Mouse (Mus musculus) spleen, adult 2 months (tissue): ENCODE measurements at regions not wholly inside any gene's neighbourhood (a gene's known extent, or its start where the extent isn't known, plus 50 kb on each side); places are given as distances from the start of the nearest gene placed in this dataset.

Source experiments
- DNase-seq, 2 experiments: peaks; one replicate each; pipeline versions ENCODE4 v3.0.0 to v3.0.0-alpha.2; 2012 to 2021; ENCODE audit warnings: low spot score in 2 of 2, low read depth in 1 of 2
- H3K27ac ChIP-seq: fragments of 200-500 bp; 2 replicates; pipeline ENCODE4 v1.5.1; 2012; ENCODE audit warnings: low read length, inconsistent platforms; ENCODE audit not compliant: insufficient read depth
- H3K27me3 ChIP-seq: fragments of 200-500 bp; 2 replicates; pipeline ENCODE4 v1.6.1; 2012; ENCODE audit warnings: mild to moderate bottlenecking, moderate library complexity, low read length, inconsistent platforms; ENCODE audit not compliant: control insufficient read depth, insufficient read depth
- H3K36me3 ChIP-seq: fragments of 200-500 bp; 2 replicates; pipeline ENCODE4 v1.6.1; 2012; ENCODE audit warnings: mild to moderate bottlenecking, low read length, inconsistent platforms; ENCODE audit not compliant: control insufficient read depth, insufficient read depth
- H3K4me1 ChIP-seq: fragments of 200-500 bp; 2 replicates; pipeline ENCODE4 v1.6.1; 2011; ENCODE audit warnings: inconsistent platforms; ENCODE audit not compliant: control insufficient read depth, insufficient read depth, insufficient read length
- H3K4me3 ChIP-seq: fragments of 200-500 bp; 2 replicates; pipeline ENCODE4 v1.5.1; 2011; ENCODE audit warnings: mild to moderate bottlenecking, inconsistent platforms; ENCODE audit not compliant: insufficient read depth, insufficient read length; ENCODE audit errors: extremely low read depth
- CTCF ChIP-seq: fragments of 200-500 bp; IDR thresholded peaks from 2 replicates; pipeline ENCODE4 v1.5.1; 2011; ENCODE audit warnings: mild to moderate bottlenecking, inconsistent platforms; ENCODE audit not compliant: insufficient read depth, insufficient read length, insufficient replicate concordance; ENCODE audit errors: extremely low read depth
- POLR2A ChIP-seq: fragments of 200-500 bp; IDR thresholded peaks from 2 replicates; pipeline ENCODE4 v1.6.1; 2011; ENCODE audit warnings: low read depth, low read length, inconsistent platforms
- WGBS: fragments of 180-500 bp; shearing (Covaris S2); methylation state at CpG from one replicate; pipeline ENCODE4 v1.1.7; 2018; 5-methylcytosine and 5-hydroxymethylcytosine counted together

GRCm38 (mm10) chr17:48807905-48808304 is 124.3 kb upstream of the Lrfn2 start:
- Histone ChIP-seq H3K4me1 (no peaks in the 10 kb centered on the region), H3K27me3 (no peaks in the 10 kb centered on the region), H3K36me3 (no peaks in the 10 kb centered on the region), H3K27ac (no peak overlapping the region), H3K4me3 (no peak overlapping the region)
- TF ChIP-seq POLR2A = no peak
- TF ChIP-seq CTCF = no peak
- 90% methylated on average over 3 of the region's 3 CpGs for WGBS
- no peak for DNase-seq

GRCm38 (mm10) chr17:48814753-48815504 is 117.2 kb upstream of the Lrfn2 start:
- no peaks in the 10 kb centered on the region for H3K27me3 ChIP-seq
- H3K4me1 ChIP-seq = no peaks in the 10 kb centered on the region
- H3K4me3 ChIP-seq = no peak overlapping the region
- no peaks in the 10 kb centered on the region for H3K36me3 ChIP-seq
- no peak overlapping the region for H3K27ac ChIP-seq
- WGBS = 71% methylated on average over 15 of the region's 15 CpGs
- no peak for DNase-seq
- TF ChIP-seq CTCF (no peak), POLR2A (no peak)

DNA sequence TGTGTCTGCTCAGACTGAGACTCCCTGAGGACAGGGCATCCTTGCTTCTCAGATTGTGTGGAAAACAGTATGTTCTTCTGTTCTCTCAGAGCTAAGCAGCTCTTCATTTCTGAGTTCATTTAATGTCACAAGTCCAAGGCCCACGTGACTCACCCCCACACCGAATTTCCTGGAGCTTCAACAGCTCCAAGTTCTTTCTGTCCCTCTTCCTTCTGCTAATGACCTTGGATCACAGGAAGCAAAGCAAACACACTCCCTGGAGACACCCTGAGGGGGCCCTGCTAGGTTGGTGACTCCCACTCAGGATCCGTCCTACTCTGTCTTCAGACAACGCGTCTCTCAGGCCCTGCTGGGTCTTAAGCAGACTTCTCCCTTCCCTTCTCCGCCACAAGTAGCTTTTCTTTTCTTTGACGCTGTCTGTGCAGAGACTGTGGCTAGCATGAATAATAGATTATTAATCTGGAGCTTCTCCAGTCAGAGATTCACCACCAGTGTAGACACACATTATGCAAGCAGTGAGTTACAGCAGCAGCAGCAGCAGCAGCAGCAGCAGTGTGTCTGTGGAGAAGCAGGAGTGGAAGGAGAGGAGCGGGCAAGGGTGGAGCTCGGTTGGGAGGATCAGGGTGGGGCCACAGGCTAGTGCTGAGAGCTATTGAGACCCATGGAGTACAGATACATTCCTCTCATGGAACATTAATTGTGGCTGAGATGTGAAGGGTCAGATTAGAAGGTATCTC is 115.4 kb upstream of the Lrfn2 start:
- Histone ChIP-seq H3K27me3 (no peaks in the 10 kb centered on the region), H3K27ac (no peak overlapping the region), H3K36me3 (no peaks in the 10 kb centered on the region), H3K4me3 (no peak overlapping the region), H3K4me1 (no peaks in the 10 kb centered on the region)
- WGBS = 78% methylated on average over 9 of the region's 9 CpGs
- no peak for DNase-seq
- TF ChIP-seq CTCF = no peak
- no peak for TF ChIP-seq POLR2A

DNA sequence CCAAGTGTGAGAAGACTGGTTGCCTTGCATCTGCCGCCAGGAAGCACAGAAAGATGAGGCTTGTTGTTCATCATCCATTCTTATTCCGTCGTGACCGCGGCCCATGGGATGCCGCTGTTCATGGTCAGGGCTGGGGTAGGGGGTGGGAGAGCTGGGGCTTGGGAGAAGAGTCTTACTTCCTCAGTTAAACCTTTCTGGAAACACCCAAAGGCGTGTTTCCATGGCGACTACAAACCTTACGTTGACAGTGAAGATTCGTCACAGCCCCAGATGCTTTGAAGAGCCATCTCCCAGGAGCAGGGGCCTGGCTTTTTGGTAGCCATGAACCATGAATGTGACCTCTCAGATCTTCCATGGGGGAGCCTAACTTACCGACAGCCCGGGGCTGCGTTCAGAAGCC is 114.6 kb upstream of the Lrfn2 start:
- 84% methylated on average over 13 of the region's 13 CpGs for WGBS
- DNase-seq = no peak
- no peaks in the 10 kb centered on the region for H3K4me1 ChIP-seq
- no peak overlapping the region for H3K4me3 ChIP-seq
- no peaks in the 10 kb centered on the region for H3K36me3 ChIP-seq
- no peaks in the 10 kb centered on the region for H3K27me3 ChIP-seq
- no peak overlapping the region for H3K27ac ChIP-seq
- no peak for TF ChIP-seq CTCF
- no peak for TF ChIP-seq POLR2A

GRCm38 (mm10) chr17:48819703-48820102 is 112.5 kb upstream of the Lrfn2 start:
- no peaks in the 10 kb centered on the region for H3K36me3 ChIP-seq
- WGBS = 86% methylated on average over 1 of the region's 1 CpGs
- H3K4me3 ChIP-seq = no peak overlapping the region
- no peak for TF ChIP-seq CTCF
- no peak for TF ChIP-seq POLR2A
- no peaks in the 10 kb centered on the region for H3K4me1 ChIP-seq
- no peaks in the 10 kb centered on the region for H3K27me3 ChIP-seq
- no peak overlapping the region for H3K27ac ChIP-seq
- DNase-seq = no peak

- no peak for TF ChIP-seq POLR2A
- no peak for TF ChIP-seq CTCF
- H3K27me3 ChIP-seq = no peaks in the 10 kb centered on the region
- H3K4me3 ChIP-seq = no peak overlapping the region
- H3K27ac ChIP-seq = 0 out of 2 replicates have a peak overlapping the region, but pooled peaks have one; percentile 45
- no peaks in the 10 kb centered on the region for H3K36me3 ChIP-seq
- WGBS = 91% methylated on average over 20 of the region's 20 CpGs
- H3K4me1 ChIP-seq = no peaks in the 10 kb centered on the region
- no peak for DNase-seq
Observed at GRCm38 (mm10) chr17:48822101-48822876, 109.9 kb upstream of the Lrfn2 start.
